Mouse (Mus musculus) G1E (cell line): Measurements from ENCODE around the gene Gabarapl2. TPM values are rescaled to one million over a fixed set of nuclear protein-coding genes. Genes with fewer than 3 reads are reported as not detected.

ENCODE experiments used
- ATAC-seq: 2 replicates; pipeline ENCODE4 v1.8.0; 2016; ENCODE audit warnings: mild to moderate bottlenecking; ENCODE audit not compliant: insufficient number of reproducible peaks, poor library complexity, low FRiP score, severe bottlenecking; ENCODE audit errors: extremely low read depth
- DNase-seq: peaks from one replicate; pipeline ENCODE4 v3.0.0; 2012; ENCODE audit warnings: low spot score
- H3K27me3 ChIP-seq: 2 replicates; pipeline ENCODE4 v1.6.1; 2012; ENCODE audit warnings: mild to moderate bottlenecking, low read length, inconsistent platforms; ENCODE audit not compliant: insufficient read depth
- H3K36me3 ChIP-seq: replicated peaks from 2 replicates; pipeline ENCODE3; 2012; ENCODE audit warnings: mild to moderate bottlenecking, inconsistent platforms
- H3K4me1 ChIP-seq: 2 replicates; pipeline ENCODE4 v1.6.1; 2012; ENCODE audit warnings: low read depth, low read length, inconsistent platforms, mixed read lengths; ENCODE audit not compliant: insufficient read depth
- H3K4me3 ChIP-seq: 2 replicates; pipeline ENCODE4 v1.5.1; 2012; ENCODE audit warnings: low read depth, mild to moderate bottlenecking, inconsistent platforms, low read length, moderate library complexity, mixed read lengths
- H3K9me3 ChIP-seq: replicated peaks from 2 replicates; pipeline ENCODE4 v1.6.1; 2012; ENCODE audit warnings: inconsistent platforms
- CTCF ChIP-seq: IDR thresholded peaks from 2 replicates; pipeline ENCODE4 v1.5.1; 2012; ENCODE audit warnings: low read depth, low read length, inconsistent platforms, mixed read lengths
- GATA1 ChIP-seq: IDR thresholded peaks from 2 replicates; pipeline ENCODE4 v1.6.1; 2012; ENCODE audit warnings: borderline replicate concordance, low read length, inconsistent platforms, mixed read lengths
- GATA2 ChIP-seq: IDR thresholded peaks from 2 replicates; pipeline ENCODE4 v1.6.1; 2012; ENCODE audit warnings: low read depth, low read length, inconsistent platforms, borderline replicate concordance
- POLR2AphosphoS5 ChIP-seq: IDR thresholded peaks from 2 replicates; pipeline ENCODE4 v1.6.1; 2012; ENCODE audit warnings: low read depth, low read length, inconsistent platforms; ENCODE audit not compliant: insufficient replicate concordance
- TAL1 ChIP-seq: conservative IDR thresholded peaks from 2 replicates; pipeline ENCODE4 v1.6.1; 2012; ENCODE audit warnings: low read depth, low read length, inconsistent platforms, mixed read lengths
- polyA plus RNA-seq: library from polyadenylated mRNA; stranded (reverse); fragments of >175 nt; gene quantifications from 2 replicates; pipeline ENCODE4 v1.2.3, GENCODE M21; 2012
- total RNA-seq, 2 experiments: library from RNA; stranded (forward) in 1 of 2; stranded (reverse) in 1 of 2; fragments of 200-1000 nt in 1 of 2; fragments of >200 nt in 1 of 2; fragmentation: Nextera tagmentation in 1 of 2; gene quantifications; 2 replicates each; pipeline ENCODE4 v1.2.3; 2014 to 2017

Gabarapl2 gene
- total RNA-seq (2014; fragmentation: Nextera tagmentation) (36.6 and 43.8 TPM in 2 replicates), total RNA-seq (2017) (50.4 and 53.7 TPM in 2 replicates), polyA plus RNA-seq (2.1 and 3.7 TPM in 2 replicates)

DNA sequence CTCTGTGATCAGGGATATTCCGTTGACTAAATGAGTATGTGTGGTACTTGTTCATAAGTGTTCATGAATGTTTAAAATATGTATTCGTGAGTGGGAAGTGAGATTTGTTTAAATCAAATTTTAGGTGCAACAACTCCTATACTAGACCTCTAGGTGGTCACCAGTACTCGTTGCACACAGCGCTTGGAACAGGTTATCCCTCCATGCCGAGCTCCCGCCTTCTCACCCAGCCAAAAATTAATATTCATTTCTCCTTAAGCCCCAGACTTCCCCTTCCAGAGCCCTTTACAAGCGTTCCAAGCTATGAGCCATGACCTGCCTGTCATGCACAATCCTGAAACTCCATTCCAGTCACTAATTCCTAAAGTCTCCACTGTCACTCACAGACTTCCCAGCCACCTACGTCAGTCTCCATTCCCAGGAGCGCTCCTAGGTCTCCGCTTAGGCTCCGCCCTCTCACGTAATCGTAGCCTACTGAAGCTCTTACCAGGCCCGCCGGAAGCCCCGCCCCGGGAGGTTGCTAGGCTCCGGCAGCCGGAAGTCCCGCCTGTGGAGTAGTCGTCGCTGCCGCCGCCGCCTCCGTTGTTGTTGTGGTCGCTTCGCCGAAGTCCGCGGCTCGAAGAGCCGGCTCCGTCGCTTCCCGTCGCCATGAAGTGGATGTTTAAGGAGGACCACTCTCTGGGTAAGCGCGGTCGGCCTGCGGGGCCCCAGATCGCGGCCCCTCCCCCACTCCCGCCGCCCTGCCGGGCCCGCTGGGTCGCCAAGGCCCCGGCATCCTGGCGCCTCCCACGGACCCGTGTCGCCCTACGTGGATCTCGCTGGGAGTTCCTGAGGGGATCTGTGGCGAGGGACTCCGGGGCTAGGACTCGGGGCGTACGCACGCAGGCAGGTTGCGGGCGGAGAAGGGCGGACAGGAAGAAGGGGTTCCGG, at the start of gene Gabarapl2:
Gene Gabarapl2 (plus strand): TSS at position 533 of the 930 bp plus-strand sequence.
- Histone ChIP-seq H3K9me3 (no peaks in the 10 kb centered on the region), H3K27me3 (no peaks in the 10 kb centered on the region), H3K4me1 (peaks cover 38% of the 10 kb centered on the region), H3K36me3 (peaks cover 29% of the 10 kb centered on the region), H3K4me3 (peak within 1 kb of the TSS; percentile 98)
- peak; percentile 87 for ATAC-seq
- no peak for TF ChIP-seq CTCF
- TF ChIP-seq POLR2AphosphoS5: no peak
- no peak for TF ChIP-seq GATA2
- TF ChIP-seq TAL1: no peak
- no peak for TF ChIP-seq GATA1
- peak; percentile 93 for DNase-seq

GRCm38 (mm10) chr8:111890911-111891303, 49.6 kb upstream of the Gabarapl2 start:
- ATAC-seq (no peak), DNase-seq (no peak)
- H3K9me3 ChIP-seq: peaks cover 8% of the 10 kb centered on the region
- H3K27me3 ChIP-seq: peaks cover 12% of the 10 kb centered on the region; the same call in 1 of the 2 replicates
- no peak for TF ChIP-seq GATA2
- no peak for TF ChIP-seq CTCF
- no peak for TF ChIP-seq TAL1
- no peak for TF ChIP-seq GATA1
- TF ChIP-seq POLR2AphosphoS5: no peak
- no peaks in the 10 kb centered on the region for H3K36me3 ChIP-seq
- peaks cover 6% of the 10 kb centered on the region; the same call in 1 of the 2 replicates for H3K4me1 ChIP-seq
- H3K4me3 ChIP-seq: no peak overlapping the region

GRCm38 (mm10) chr8:111891983-111892382, 48.5 kb upstream of the Gabarapl2 start:
- Histone ChIP-seq H3K27me3 (peaks cover 15% of the 10 kb centered on the region; the same call in 1 of the 2 replicates), H3K4me1 (peaks cover 6% of the 10 kb centered on the region; the same call in 1 of the 2 replicates), H3K4me3 (no peak overlapping the region), H3K9me3 (peaks cover 8% of the 10 kb centered on the region), H3K36me3 (no peaks in the 10 kb centered on the region)
- no peak for ATAC-seq
- TF ChIP-seq GATA2 (no peak), TAL1 (no peak), CTCF (no peak), GATA1 (no peak), POLR2AphosphoS5 (no peak)
- no peak for DNase-seq

DNA sequence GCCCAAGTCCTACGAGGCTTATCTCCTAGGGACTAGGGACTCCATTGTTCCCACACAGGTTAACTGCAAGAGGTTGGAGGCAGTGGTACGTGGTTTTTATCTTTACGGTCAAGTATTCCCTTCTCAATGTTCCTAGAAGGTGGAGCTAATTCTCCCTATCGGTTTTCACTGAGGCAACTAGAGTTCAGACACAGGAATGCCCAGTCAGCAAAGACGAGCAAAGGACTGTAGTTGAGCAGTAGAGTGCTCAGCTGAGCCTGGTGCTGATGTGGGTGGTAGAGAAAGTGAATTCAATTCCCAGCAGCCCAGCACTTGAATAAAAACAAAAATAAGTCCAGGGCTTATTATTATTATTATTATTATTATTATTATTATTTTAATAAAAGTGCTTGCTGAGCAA, 47.9 kb upstream of the Gabarapl2 start:
- Histone ChIP-seq H3K27me3 (peaks cover 16% of the 10 kb centered on the region; the same call in 1 of the 2 replicates), H3K4me1 (0 out of 2 replicates have a peak, but pooled peaks cover 4% of the 10 kb centered on the region), H3K4me3 (no peak overlapping the region), H3K36me3 (no peaks in the 10 kb centered on the region), H3K9me3 (peaks cover 8% of the 10 kb centered on the region)
- TF ChIP-seq CTCF (no peak), GATA1 (no peak), GATA2 (no peak), TAL1 (no peak)
- DNase-seq: no peak
- no peak for ATAC-seq

DNA sequence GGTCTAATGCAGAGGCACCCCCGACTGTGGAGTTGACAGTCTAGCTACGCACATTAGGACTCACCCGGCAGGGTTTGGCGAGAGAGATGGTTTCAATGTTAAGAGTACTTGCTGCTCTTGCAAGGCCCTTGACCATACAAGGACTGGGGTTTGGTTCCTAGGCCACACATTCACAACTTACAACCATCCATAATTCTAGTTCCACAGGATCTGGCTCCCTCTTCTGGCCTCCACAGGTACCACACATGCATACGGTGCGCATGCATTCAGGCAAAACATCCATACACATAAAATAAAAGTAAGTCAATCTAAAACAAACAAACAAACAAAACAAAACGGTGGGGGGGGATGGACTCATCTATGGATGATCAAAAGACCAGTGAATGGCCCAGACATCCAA, 45.5 kb upstream of the Gabarapl2 start:
- Histone ChIP-seq H3K27me3 (peaks cover 15% of the 10 kb centered on the region; the same call in 1 of the 2 replicates), H3K36me3 (no peaks in the 10 kb centered on the region), H3K4me3 (no peak overlapping the region), H3K4me1 (no peaks in the 10 kb centered on the region), H3K9me3 (peaks cover 6% of the 10 kb centered on the region)
- ATAC-seq: no peak
- TF ChIP-seq GATA2 (no peak), CTCF (peak; percentile 43; the same call in 1 of the 2 replicates), TAL1 (no peak)
- no peak for DNase-seq

DNA sequence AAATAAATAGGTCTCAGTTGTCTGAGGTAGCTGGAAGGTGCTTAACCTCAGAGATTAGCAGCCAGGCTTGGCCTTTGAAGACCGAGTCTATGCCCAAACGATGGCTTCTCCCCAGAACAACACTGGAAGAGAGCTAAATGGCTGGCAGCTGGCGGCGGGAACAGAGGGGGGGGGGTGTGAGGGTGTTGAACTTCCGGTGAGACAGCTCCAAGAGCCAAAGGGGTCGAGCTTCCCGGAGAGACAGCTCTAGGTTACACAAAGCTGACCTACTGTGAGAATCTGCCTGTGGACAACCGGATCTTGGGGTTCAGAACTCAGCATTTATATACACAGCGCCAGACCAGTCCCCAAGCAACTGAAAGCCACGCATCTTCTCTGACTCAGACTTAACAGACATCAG, 41.9 kb upstream of the Gabarapl2 start:
- Histone ChIP-seq H3K27me3 (peaks cover 22% of the 10 kb centered on the region), H3K36me3 (no peaks in the 10 kb centered on the region), H3K9me3 (peaks cover 3% of the 10 kb centered on the region), H3K4me1 (no peaks in the 10 kb centered on the region), H3K4me3 (no peak overlapping the region)
- no peak for DNase-seq
- TF ChIP-seq TAL1: no peak
- no peak for TF ChIP-seq POLR2AphosphoS5
- no peak for TF ChIP-seq CTCF
- TF ChIP-seq GATA1: no peak
- TF ChIP-seq GATA2: no peak
- no peak for ATAC-seq
